ENCODE assay signal across 11 mouse cellular contexts in the genomic region with DNA sequence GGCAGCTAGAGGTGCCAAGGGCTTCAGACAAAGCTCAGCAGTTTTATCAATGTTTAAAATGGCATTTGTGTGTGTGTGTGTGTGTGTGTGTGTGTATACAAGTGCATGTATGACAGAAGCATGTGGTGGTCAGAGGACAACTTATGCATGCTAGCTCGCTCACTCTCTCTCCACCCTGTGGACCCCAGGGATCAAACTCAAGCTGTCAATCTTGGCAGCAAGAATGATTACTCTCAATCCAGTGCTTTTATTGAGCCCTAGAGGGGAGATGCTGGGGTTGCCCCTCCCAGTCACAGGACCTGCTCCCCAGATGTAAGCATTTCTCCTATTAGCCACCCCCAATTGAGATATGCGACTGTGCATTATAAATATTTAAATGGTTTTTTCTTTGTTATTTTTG.
"Had no signal": no experiment of that assay in that cellular context is flagged by ENCODE, and none has a peak within 500 bp of the region (broad histone marks: within the 10 kb centered on the region; RNA-seq: fewer than 3 reads in every experiment).

No protein-coding gene starts in this region.

- H3K27me3 ChIP-seq: limb, embryonic 12.5 days; midbrain, embryonic 12.5 days had no signal

- ATAC-seq: intestine, postnatal 0 days had no signal

- H3K9me3 ChIP-seq: midbrain, embryonic 12.5 days had no signal

- H3K4me1 ChIP-seq: limb, embryonic 12.5 days had no signal

- H3K27ac ChIP-seq: limb, embryonic 12.5 days; liver, embryonic 14.5 days; midbrain, embryonic 12.5 days had no signal

- H3K36me3 ChIP-seq: limb, embryonic 12.5 days; midbrain, embryonic 12.5 days had no signal

- H3K4me3 ChIP-seq: limb, embryonic 12.5 days; midbrain, embryonic 12.5 days; myocyte had no signal

- H3K9ac ChIP-seq: limb, embryonic 12.5 days; liver, embryonic 14.5 days; midbrain, embryonic 12.5 days had no signal

- H3K4me2 ChIP-seq: limb, embryonic 12.5 days; midbrain, embryonic 12.5 days had no signal

- DNase-seq: kidney, adult 8-10 months; kidney, postnatal 25 days; liver; lung, adult 18-20 months; right cerebral cortex, adult 18-20 months; right cerebral cortex, postnatal 25 days had no signal
